Mouse (Mus musculus) kidney, adult 2 months (tissue): ENCODE measurements at regions not wholly inside any gene's neighbourhood (a gene's known extent, or its start where the extent isn't known, plus 50 kb on each side); places are given as distances from the start of the nearest gene placed in this dataset.

Source experiments
- DNase-seq: peaks from one replicate; pipeline ENCODE4 v3.0.0; 2021
- H3K27ac ChIP-seq: fragments of 200-500 bp; 2 replicates; pipeline ENCODE4 v1.5.1; 2012; ENCODE audit warnings: low read depth, low read length, control low read depth, inconsistent platforms; ENCODE audit not compliant: insufficient read depth
- H3K27me3 ChIP-seq: fragments of 200-500 bp; replicated peaks from 2 replicates; pipeline ENCODE4 v1.6.1; 2012; ENCODE audit warnings: mild to moderate bottlenecking, moderate library complexity, low read length, inconsistent platforms; ENCODE audit not compliant: control insufficient read depth, insufficient read depth
- H3K36me3 ChIP-seq: fragments of 200-500 bp; 2 replicates; pipeline ENCODE4 v1.6.1; 2012; ENCODE audit warnings: mild to moderate bottlenecking, moderate library complexity, low read length, inconsistent platforms; ENCODE audit not compliant: control insufficient read depth, insufficient read depth
- H3K4me1 ChIP-seq: fragments of 200-500 bp; 2 replicates; pipeline ENCODE4 v1.6.1; 2011; ENCODE audit warnings: low read length; ENCODE audit not compliant: control insufficient read depth, insufficient read depth
- H3K4me3 ChIP-seq: fragments of 200-500 bp; 2 replicates; pipeline ENCODE4 v1.5.1; 2011; ENCODE audit warnings: mild to moderate bottlenecking, low read depth, low read length, control low read depth; ENCODE audit not compliant: insufficient read depth
- CTCF ChIP-seq: fragments of 200-500 bp; conservative IDR thresholded peaks from 2 replicates; pipeline ENCODE4 v1.5.1; 2011; ENCODE audit warnings: low read depth, mild to moderate bottlenecking, control low read depth, low read length, moderate library complexity, mixed read lengths; ENCODE audit not compliant: insufficient read depth, insufficient read length
- POLR2A ChIP-seq: fragments of 200-500 bp; IDR thresholded peaks from one replicate; pipeline ENCODE4 v1.6.1; 2011; ENCODE audit warnings: low read depth, low read length, control low read depth
- WGBS: fragments of 180-500 bp; shearing (Covaris S2); methylation state at CpG from one replicate; pipeline ENCODE4 v1.1.7; 2018; 5-methylcytosine and 5-hydroxymethylcytosine counted together

GRCm38 (mm10) chr10:19154041-19154440, 138.6 kb upstream of the Tnfaip3 start:
- Histone ChIP-seq H3K4me1 (no peaks in the 10 kb centered on the region; the same call in 1 of the 2 replicates), H3K4me3 (no peak overlapping the region), H3K27ac (no peak overlapping the region), H3K27me3 (no peaks in the 10 kb centered on the region), H3K36me3 (no peaks in the 10 kb centered on the region)
- DNase-seq = no peak
- TF ChIP-seq POLR2A (no peak), CTCF (no peak)

- Histone ChIP-seq H3K4me3 (no peak overlapping the region), H3K27me3 (no peaks in the 10 kb centered on the region), H3K4me1 (no peaks in the 10 kb centered on the region; the same call in 1 of the 2 replicates), H3K36me3 (no peaks in the 10 kb centered on the region), H3K27ac (no peak overlapping the region)
- no peak for DNase-seq
- 92% methylated on average over 5 of the region's 5 CpGs for WGBS
- TF ChIP-seq CTCF (no peak), POLR2A (no peak)
Measured at GRCm38 (mm10) chr10:19152773-19153172, 137.3 kb upstream of the Tnfaip3 start.

GRCm38 (mm10) chr10:19150766-19151165, 135.3 kb upstream of the Tnfaip3 start:
- TF ChIP-seq POLR2A = no peak
- Histone ChIP-seq H3K27ac (no peak overlapping the region), H3K27me3 (no peaks in the 10 kb centered on the region), H3K36me3 (no peaks in the 10 kb centered on the region), H3K4me1 (no peaks in the 10 kb centered on the region; the same call in 1 of the 2 replicates), H3K4me3 (no peak overlapping the region)
- 83% methylated on average over 1 of the region's 1 CpGs for WGBS
- no peak for DNase-seq

GRCm38 (mm10) chr10:19150005-19150404, 134.5 kb upstream of the Tnfaip3 start:
- no peaks in the 10 kb centered on the region for H3K27me3 ChIP-seq
- no peak for DNase-seq
- no peaks in the 10 kb centered on the region for H3K36me3 ChIP-seq
- TF ChIP-seq POLR2A (no peak), CTCF (no peak)
- no peak overlapping the region for H3K4me3 ChIP-seq
- H3K4me1 ChIP-seq = no peaks in the 10 kb centered on the region
- 62% methylated on average over 3 of the region's 3 CpGs for WGBS
- H3K27ac ChIP-seq = no peak overlapping the region

GRCm38 (mm10) chr10:19149196-19149869, 133.9 kb upstream of the Tnfaip3 start:
- Histone ChIP-seq H3K4me1 (no peaks in the 10 kb centered on the region), H3K27me3 (no peaks in the 10 kb centered on the region), H3K27ac (no peak overlapping the region), H3K36me3 (no peaks in the 10 kb centered on the region), H3K4me3 (no peak overlapping the region)
- no peak for TF ChIP-seq POLR2A
- no peak for TF ChIP-seq CTCF
- DNase-seq = no peak
- 60% methylated on average over 4 of the region's 4 CpGs for WGBS

GRCm38 (mm10) chr10:19141481-19141880, 126.0 kb upstream of the Tnfaip3 start:
- Histone ChIP-seq H3K36me3 (no peaks in the 10 kb centered on the region), H3K27ac (no peak overlapping the region), H3K4me3 (no peak overlapping the region), H3K4me1 (no peaks in the 10 kb centered on the region), H3K27me3 (no peaks in the 10 kb centered on the region)
- DNase-seq = no peak
- 93% methylated on average over 3 of the region's 3 CpGs for WGBS
- TF ChIP-seq CTCF (no peak), POLR2A (no peak)

GRCm38 (mm10) chr10:19140628-19141027, 125.2 kb upstream of the Tnfaip3 start:
- TF ChIP-seq POLR2A = no peak
- Histone ChIP-seq H3K4me1 (no peaks in the 10 kb centered on the region), H3K4me3 (no peak overlapping the region), H3K27me3 (no peaks in the 10 kb centered on the region), H3K27ac (no peak overlapping the region), H3K36me3 (no peaks in the 10 kb centered on the region)
- WGBS = 23% methylated on average over 5 of the region's 5 CpGs
- DNase-seq = peak; percentile 7

GRCm38 (mm10) chr10:19139234-19139633, 123.8 kb upstream of the Tnfaip3 start:
- TF ChIP-seq POLR2A (no peak), CTCF (no peak)
- Histone ChIP-seq H3K4me1 (no peaks in the 10 kb centered on the region), H3K36me3 (no peaks in the 10 kb centered on the region), H3K27ac (no peak overlapping the region), H3K27me3 (no peaks in the 10 kb centered on the region), H3K4me3 (no peak overlapping the region)
- DNase-seq = no peak
- WGBS = 92% methylated on average over 2 of the region's 2 CpGs
